Mouse (Mus musculus) liver, postnatal 0 days (tissue): Measurements from ENCODE around the gene Mttp.

Experiments used
- CTCF ChIP-seq: sonication (generic); IDR thresholded peaks from 2 replicates; pipeline ENCODE4 v1.5.1; 2016; ENCODE audit warnings: antibody characterized with exemption, low read depth
- EP300 ChIP-seq: IDR thresholded peaks from 2 replicates; pipeline ENCODE4 v1.6.1; 2016; ENCODE audit warnings: antibody characterized with exemption, low read depth, mild to moderate bottlenecking

DNA sequence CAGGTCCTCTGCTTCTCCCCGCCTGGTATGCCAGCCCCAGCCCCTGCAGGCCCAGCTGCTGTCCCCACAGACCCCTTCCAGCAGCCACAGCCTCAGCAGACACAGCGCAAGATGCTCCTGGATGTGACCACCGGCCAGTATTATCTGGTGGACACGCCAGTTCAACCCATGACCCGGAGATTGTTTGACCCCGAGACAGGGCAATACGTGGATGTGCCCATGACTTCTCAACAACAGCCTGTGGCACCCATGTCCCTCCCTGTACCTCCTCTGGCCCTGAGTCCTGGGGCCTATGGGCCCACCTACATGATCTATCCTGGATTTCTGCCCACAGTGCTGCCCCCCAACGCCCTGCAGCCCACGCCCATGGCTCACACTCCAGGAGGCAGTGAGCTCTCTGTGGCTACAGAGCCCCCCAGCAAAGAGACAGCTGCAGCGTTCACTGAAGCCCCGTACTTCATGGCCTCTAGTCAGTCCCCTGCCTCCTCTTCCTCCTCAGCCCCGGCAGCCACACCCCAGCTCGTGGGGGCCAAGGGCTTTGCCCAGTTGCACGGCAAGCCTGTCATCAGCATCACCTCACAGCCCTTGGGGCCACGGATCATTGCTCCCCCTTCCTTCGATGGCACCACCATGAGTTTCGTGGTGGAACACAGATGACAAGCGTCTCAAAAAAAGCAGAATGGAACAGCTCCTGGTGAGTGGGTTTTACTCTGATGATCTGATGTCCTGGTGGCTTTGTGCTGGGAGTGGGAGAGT lies 74.8 kb downstream of the Mttp start:
- TF ChIP-seq CTCF (no peak), EP300 (no peak)
